Mouse (Mus musculus) erythroblast, embryonic 14.5 days (primary cell): Measurements from ENCODE around the gene Ccdc62. TPM values are rescaled to one million over a fixed set of nuclear protein-coding genes. Genes with fewer than 3 reads are reported as not detected.
A peak's percentile ranks its signal among the peaks of the same experiment; 100 is the strongest.

Experiments
- H3K27me3 ChIP-seq: 2 replicates; pipeline ENCODE4 v1.6.1; 2012; ENCODE audit warnings: inconsistent platforms; ENCODE audit not compliant: control insufficient read depth
- H3K36me3 ChIP-seq: 2 replicates; pipeline ENCODE4 v1.6.1; 2012; ENCODE audit warnings: mild to moderate bottlenecking, inconsistent platforms; ENCODE audit not compliant: control insufficient read depth
- H3K4me1 ChIP-seq: 2 replicates; pipeline ENCODE4 v1.6.1; 2012; ENCODE audit warnings: inconsistent platforms; ENCODE audit not compliant: control insufficient read depth
- H3K4me3 ChIP-seq: replicated peaks from 2 replicates; pipeline ENCODE3; 2012; ENCODE audit warnings: moderate library complexity, mild to moderate bottlenecking, inconsistent platforms
- H3K9me3 ChIP-seq: 2 replicates; pipeline ENCODE4 v1.6.1; 2012; ENCODE audit warnings: low read length, inconsistent platforms, mixed read lengths; ENCODE audit not compliant: control insufficient read depth
- GATA1 ChIP-seq: IDR thresholded peaks from 2 replicates; pipeline ENCODE4 v1.6.1; 2012; ENCODE audit warnings: low read length, inconsistent platforms, mixed read lengths
- TAL1 ChIP-seq: IDR thresholded peaks from 3 replicates; pipeline ENCODE4 v1.6.1; 2012; ENCODE audit warnings: low read length, inconsistent platforms, mixed read lengths
- polyA plus RNA-seq: library from polyadenylated mRNA; stranded (reverse); fragments of >175 nt; gene quantifications from 2 replicates; pipeline ENCODE4 v1.2.3, GENCODE M21; 2012

Ccdc62 gene
- polyA plus RNA-seq, 1 experiment = 0.65 TPM

DNA sequence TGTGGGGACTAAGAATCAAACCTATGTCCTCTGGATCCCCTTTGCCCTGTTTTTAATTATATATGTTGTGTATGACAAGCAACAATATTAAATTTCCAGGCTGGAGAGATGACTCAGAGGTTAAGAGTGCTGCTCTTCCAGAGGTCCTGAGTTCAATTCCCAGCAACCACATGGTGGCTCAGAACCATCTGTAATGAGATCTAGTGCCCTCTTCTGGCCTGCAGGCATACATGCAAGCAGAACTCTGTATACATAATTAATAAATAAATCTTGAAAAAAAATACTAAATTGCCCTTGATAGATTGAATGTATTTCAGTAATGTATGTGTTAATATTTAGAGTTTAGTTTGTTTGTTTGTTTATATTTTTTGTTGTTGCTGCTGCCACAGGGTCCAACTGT, 2.4 kb downstream of the Ccdc62 start:
- peaks cover 38% of the 10 kb centered on the region for H3K4me1 ChIP-seq
- H3K36me3 ChIP-seq = peaks cover 10% of the 10 kb centered on the region
- no peaks in the 10 kb centered on the region for H3K9me3 ChIP-seq
- H3K4me3 ChIP-seq = no peak overlapping the region
- TF ChIP-seq GATA1 (no peak), TAL1 (no peak)
- H3K27me3 ChIP-seq = no peaks in the 10 kb centered on the region

DNA sequence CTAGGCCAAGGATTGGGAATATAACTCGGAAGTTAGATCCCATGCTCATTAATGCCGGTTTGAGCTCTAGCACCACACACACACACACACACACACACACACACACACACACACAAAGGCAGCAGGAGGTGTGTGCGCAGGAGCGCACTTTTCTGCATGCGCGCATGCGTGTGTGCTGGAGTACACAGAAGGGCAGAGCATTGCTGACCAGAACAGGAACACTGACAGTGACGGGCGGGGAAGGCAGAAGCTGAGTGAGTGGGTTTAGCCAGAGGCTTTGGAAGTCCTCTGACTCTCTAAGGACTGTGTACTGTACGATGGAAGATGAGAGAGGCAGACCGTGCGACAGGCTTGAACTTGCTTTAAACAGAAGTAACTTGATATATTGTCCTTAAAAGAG, 3.1 kb downstream of the Ccdc62 start:
- no peak for TF ChIP-seq TAL1
- TF ChIP-seq GATA1 = no peak
- H3K9me3 ChIP-seq = no peaks in the 10 kb centered on the region
- peaks cover 8% of the 10 kb centered on the region for H3K36me3 ChIP-seq
- peak overlapping the region; percentile 64 for H3K4me3 ChIP-seq
- H3K4me1 ChIP-seq = peaks cover 38% of the 10 kb centered on the region
- no peaks in the 10 kb centered on the region for H3K27me3 ChIP-seq

- H3K36me3 ChIP-seq = peaks cover 5% of the 10 kb centered on the region; the same call in 1 of the 2 replicates
- no peaks in the 10 kb centered on the region for H3K9me3 ChIP-seq
- no peak for TF ChIP-seq GATA1
- TF ChIP-seq TAL1 = no peak
- peak overlapping the region; percentile 64 for H3K4me3 ChIP-seq
- peaks cover 38% of the 10 kb centered on the region for H3K4me1 ChIP-seq
- no peaks in the 10 kb centered on the region for H3K27me3 ChIP-seq
Observed at GRCm38 (mm10) chr5:123933957-123934591, 3.6 kb downstream of the Ccdc62 start.

DNA sequence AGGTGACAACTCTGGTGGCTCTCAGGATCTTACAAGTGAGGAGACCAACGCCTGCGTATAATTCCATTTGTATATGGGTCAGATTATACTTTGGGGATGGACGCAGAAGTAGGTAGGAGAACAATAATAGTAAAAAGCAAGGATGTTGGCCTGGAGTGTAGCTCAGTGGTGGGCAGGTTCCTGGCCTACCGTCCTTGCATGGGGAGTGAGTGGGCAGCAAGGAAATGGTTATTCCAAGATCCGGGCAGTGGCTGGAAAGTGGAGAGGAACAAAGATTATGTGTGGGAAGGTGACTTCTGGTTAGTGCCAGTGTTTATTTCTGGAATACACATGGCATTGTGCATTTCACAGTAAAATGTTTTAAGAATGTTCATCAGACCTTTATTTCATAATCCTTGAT, 5.5 kb downstream of the Ccdc62 start:
- Histone ChIP-seq H3K4me1 (peaks cover 30% of the 10 kb centered on the region), H3K27me3 (no peaks in the 10 kb centered on the region), H3K9me3 (no peaks in the 10 kb centered on the region), H3K36me3 (peaks cover 3% of the 10 kb centered on the region; the same call in 1 of the 2 replicates), H3K4me3 (no peak overlapping the region)
- no peak for TF ChIP-seq GATA1
- no peak for TF ChIP-seq TAL1

DNA sequence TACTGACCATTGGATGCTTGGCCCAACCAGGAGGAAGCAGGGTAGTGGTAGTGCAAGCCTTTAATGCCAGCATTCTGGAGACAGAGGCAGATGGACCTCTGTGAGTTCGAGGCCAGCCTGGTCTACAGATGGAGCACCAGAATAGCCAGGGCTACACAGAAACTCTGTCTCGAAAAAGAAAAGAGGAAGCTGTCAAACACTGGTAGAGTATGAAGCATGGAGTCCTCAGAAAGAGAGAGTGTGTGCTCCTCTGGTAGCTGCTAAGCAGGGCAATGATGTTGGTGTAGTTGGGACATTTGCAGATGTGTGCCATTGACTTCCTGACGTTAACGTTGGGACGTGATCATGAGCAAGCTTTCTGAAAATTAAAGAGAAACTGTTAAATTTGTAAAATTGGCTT, 8.0 kb downstream of the Ccdc62 start:
- no peak overlapping the region for H3K4me3 ChIP-seq
- TF ChIP-seq TAL1 (no peak), GATA1 (no peak)
- H3K36me3 ChIP-seq = peaks cover 3% of the 10 kb centered on the region; the same call in 1 of the 2 replicates

DNA sequence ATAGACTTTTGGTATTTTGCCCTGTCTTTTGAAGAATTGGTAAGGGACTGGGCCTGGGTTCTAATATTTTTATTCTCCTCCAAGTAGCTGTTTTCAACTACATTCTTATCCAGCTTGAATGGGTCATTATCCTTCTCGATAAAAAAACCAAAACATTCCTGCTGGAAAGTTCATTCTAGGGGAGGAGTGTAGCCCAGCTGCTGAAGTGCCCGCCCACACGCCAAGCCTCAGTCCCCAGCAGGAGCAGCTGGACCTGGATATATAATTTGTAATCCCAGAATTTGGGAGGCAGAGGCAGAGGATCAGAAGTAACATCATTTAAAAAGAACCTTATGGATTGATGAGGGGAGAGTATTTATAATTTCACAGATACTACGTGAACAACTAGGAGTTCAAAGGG, 16.1 kb downstream of the Ccdc62 start:
- Histone ChIP-seq H3K27me3 (no peaks in the 10 kb centered on the region), H3K9me3 (no peaks in the 10 kb centered on the region), H3K36me3 (no peaks in the 10 kb centered on the region), H3K4me3 (no peak overlapping the region), H3K4me1 (no peaks in the 10 kb centered on the region)
- TF ChIP-seq TAL1 (no peak), GATA1 (no peak)

More for the DNA sequence above, 8.0 kb downstream of the Ccdc62 start:
- no peaks in the 10 kb centered on the region for H3K9me3 ChIP-seq
- no peaks in the 10 kb centered on the region for H3K27me3 ChIP-seq
- peaks cover 16% of the 10 kb centered on the region for H3K4me1 ChIP-seq

GRCm38 (mm10) chr5:123947041-123947761, 16.7 kb downstream of the Ccdc62 start:
- Histone ChIP-seq H3K4me3 (no peak overlapping the region), H3K27me3 (no peaks in the 10 kb centered on the region), H3K4me1 (no peaks in the 10 kb centered on the region), H3K9me3 (no peaks in the 10 kb centered on the region), H3K36me3 (no peaks in the 10 kb centered on the region)
- TF ChIP-seq GATA1 = no peak

DNA sequence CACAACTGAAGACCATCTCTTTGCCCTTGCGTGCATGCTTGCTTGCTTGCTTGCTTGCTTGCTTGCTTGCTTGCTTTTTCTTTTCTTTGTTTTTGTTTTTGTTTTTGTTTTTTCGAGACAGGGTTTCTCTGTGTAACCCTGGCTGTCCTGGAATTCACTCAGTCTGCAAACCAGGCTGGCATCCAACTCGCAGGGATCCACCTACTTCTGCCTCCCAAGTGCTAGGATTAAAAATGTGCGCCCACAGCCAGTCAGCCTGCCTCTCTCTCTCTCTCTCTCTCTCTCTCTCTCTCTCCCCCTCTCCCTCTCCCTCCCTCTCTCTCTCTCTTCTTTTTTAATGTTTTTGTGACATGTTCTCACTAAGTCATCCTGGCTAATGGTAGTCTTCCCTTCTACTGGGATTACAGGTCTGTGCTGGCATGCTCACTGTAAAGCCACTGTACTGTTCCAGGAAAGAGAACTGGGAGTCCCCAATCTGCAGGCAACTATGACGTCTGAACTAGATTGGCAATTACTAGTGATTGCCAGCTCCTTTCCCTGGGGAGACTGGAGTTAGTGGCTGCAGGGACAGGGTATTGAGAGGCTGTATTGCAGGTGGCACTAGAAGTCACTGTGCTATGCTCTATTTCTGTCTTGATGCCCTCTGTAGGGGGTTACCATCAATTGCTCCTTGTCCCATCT, 22.0 kb downstream of the Ccdc62 start:
- H3K27me3 ChIP-seq = no peaks in the 10 kb centered on the region
- no peaks in the 10 kb centered on the region for H3K4me1 ChIP-seq
- no peak for TF ChIP-seq TAL1
- no peak for TF ChIP-seq GATA1
- no peaks in the 10 kb centered on the region for H3K36me3 ChIP-seq
- no peak overlapping the region for H3K4me3 ChIP-seq
- H3K9me3 ChIP-seq = no peaks in the 10 kb centered on the region

DNA sequence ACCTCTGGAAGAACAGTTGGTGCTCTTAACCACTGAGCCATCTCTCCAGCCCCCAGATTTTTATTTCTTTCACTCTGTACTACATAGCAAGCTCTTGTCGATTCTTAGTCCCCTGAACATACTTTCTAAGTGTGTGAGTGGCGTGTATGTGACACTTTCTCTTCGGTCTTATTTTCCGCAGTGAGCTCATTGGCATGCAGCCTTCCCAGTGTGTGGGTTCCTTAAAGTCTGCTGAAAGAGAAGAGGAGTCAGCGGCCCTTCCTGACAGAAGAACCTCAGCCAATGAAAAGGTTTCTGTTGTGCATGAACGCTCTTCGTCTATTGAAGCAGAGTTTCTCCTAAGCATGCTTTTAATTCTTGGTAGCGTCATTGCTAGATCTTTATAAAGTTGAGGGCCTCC, 26.7 kb downstream of the Ccdc62 start:
- Histone ChIP-seq H3K36me3 (no peaks in the 10 kb centered on the region), H3K27me3 (no peaks in the 10 kb centered on the region), H3K4me3 (no peak overlapping the region)

More for the DNA sequence above, 26.7 kb downstream of the Ccdc62 start:
- Histone ChIP-seq H3K4me1 (no peaks in the 10 kb centered on the region), H3K9me3 (no peaks in the 10 kb centered on the region)
- TF ChIP-seq TAL1 (no peak), GATA1 (no peak)
